Mouse (Mus musculus) large intestine, adult 2 months (tissue): ENCODE data around the gene Irf2. TPM values are rescaled to one million over a fixed set of nuclear protein-coding genes. Genes with fewer than 3 reads are reported as not detected.

Source experiments
- DNase-seq: peaks from one replicate; pipeline ENCODE4 v3.0.0-alpha.2; 2012; ENCODE audit warnings: low read depth, low spot score
- WGBS: fragments of 180-500 bp; shearing (Covaris S2); methylation state at CpG from one replicate; pipeline ENCODE4 v1.1.7; 2018; 5-methylcytosine and 5-hydroxymethylcytosine counted together
- polyA plus RNA-seq: library from polyadenylated mRNA; depleted of rRNA; stranded (reverse); fragments of >200 nt; gene quantifications from 2 replicates; pipeline ENCODE4 v1.2.3, GENCODE M21; 2012; rRNA removed

Gene Irf2
- polyA plus RNA-seq: 13.2 and 20.7 TPM in 2 replicates

DNA sequence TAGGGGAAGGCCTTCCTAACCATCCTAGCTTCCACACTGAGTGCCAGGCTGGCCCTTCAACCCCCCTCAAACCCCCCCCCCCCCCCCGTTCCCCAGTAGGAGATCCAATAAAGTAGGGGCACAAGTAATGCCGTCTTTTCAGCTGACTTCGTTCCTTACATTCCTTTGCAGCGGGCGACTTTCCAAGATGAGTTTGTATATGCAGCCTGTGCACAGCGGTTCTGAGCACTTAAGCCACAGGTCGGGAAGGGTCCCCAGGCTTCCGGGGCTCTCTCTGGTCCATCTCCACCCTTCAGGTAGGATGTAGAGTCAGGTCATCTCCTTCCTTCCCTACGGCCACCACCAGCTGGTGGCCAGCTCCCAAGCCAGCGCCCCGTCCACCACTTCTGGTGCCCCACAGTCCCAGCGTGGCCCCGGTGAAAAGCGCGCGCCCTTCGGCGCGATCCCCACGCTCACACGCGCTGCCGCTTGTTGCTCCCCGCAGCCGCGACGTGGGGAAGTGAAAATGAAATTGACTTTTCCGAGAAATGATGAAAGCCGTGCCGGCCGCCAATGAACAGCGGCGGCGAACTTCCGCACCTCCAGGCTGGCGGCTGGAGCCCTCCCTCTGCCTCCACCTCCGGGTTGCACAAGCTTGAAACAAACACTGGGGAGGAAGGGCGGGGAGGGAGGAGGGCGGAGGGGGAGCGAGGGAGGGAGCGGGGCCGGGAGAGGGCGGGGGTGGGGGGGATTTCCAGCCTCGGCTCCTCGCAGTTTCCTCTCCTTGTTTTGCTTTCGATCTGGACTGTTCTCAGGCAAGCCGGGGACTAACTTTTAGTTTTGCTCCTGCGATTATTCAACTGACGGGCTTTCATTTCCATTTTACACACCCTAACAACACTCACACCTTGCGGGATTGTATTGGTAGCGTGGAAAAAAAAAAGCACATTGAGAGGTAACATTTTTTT is at the start of gene Irf2:
Irf2 (plus strand) TSS at position 730 of the 947 bp plus-strand sequence.
- peak; percentile 90 for DNase-seq
- under 1% methylated on average over 51 of the region's 51 CpGs for WGBS

DNA sequence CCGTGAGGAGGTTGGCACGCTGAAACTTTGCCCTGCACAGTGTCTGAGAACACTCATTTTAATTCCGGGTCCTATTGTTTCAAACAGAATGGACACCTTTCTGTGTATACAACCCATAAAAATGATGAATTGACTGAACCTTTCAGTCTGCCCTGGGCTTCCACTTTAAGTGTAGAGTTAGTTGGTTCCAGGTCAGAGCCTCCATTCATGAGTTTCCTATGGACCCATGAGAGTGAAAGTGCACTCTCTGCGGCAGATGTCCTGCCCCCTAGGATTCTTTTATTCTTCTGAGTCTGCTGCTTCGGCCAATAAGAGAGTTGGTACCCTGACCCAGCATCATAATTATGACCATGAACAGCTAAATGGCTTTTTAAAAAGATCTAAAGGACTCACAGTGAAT is 49.4 kb upstream of the Irf2 start:
- 39% methylated on average over 5 of the region's 5 CpGs for WGBS

DNA sequence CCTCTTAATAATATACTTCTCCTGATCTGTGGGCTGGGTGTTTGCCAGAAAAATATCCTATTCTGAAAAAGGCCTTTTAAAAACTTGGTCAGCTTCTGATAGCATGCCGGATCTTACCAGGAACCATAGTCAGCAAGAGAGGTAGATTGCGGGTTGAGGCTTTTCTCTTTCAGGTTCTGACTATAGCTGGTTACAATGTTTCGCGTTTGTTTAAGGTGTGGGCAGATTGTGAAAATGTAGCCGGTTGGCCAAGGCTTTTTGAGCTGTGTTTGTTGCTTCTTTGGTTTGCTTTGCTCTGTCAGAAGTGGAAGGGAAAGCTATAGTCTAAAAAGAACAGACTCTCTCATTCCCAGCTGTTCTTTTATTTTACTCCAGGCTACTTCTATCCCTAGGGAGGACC is 49.0 kb upstream of the Irf2 start:
- 39% methylated on average over 5 of the region's 5 CpGs for WGBS
- no peak for DNase-seq

More for the DNA sequence above, 49.4 kb upstream of the Irf2 start:
- DNase-seq: no peak

- DNase-seq: no peak
- 40% methylated on average over 7 of the region's 7 CpGs for WGBS
Measured at GRCm38 (mm10) chr8:46691360-46691759, 48.2 kb upstream of the Irf2 start.

- WGBS: 15% methylated on average over 15 of the region's 15 CpGs
- DNase-seq: no peak
Measured at GRCm38 (mm10) chr8:46696256-46697041, 43.1 kb upstream of the Irf2 start.

DNA sequence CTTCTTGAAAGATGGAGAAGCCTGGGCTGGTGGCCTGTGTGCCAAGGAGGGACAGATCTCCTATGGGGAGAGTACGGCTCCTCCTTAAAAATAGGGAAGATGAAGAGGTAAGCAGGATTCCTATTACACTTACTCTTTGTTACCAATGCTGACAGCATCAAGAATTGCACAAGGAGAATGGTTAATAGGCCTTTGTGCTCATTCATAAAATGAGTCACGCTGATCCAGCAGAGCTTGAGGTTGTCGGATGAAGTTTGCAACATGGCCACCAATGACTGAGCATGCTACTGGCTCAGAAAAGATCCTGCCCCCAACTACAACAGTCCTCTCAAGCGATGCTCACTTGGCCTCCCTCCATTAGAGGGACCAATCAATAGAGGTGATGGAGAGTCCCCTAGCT is 42.0 kb upstream of the Irf2 start:
- 90% methylated on average over 4 of the region's 4 CpGs for WGBS
- DNase-seq: no peak

GRCm38 (mm10) chr8:46698162-46698561 is 41.4 kb upstream of the Irf2 start:
- no peak for DNase-seq
- 96% methylated on average over 5 of the region's 5 CpGs for WGBS

GRCm38 (mm10) chr8:46705145-46705544 is 34.4 kb upstream of the Irf2 start:
- DNase-seq: no peak
- 78% methylated on average over 2 of the region's 2 CpGs for WGBS

- WGBS: 80% methylated on average over 5 of the region's 5 CpGs
- no peak for DNase-seq
Measured at GRCm38 (mm10) chr8:46706730-46707129, 32.8 kb upstream of the Irf2 start.

DNA sequence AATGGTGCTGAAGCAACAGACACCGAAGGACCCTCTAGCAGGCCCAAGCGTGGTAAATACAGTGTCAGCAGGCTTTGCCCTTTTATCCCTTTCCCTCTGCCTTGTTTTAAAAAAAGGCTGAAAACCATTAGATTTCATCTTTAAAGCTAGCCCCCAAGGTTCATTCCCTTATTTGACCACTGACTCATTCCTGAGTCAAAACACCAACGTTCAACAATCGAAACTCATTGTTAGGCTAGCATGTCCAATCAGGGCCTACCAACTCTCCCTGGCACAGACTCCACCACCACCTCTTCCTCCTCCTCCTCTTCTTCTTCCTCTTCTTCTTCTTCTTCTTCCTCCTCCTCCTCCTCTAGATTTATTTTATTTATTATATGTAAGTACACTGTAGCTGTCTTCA is 30.2 kb upstream of the Irf2 start:
- 92% methylated on average over 4 of the region's 4 CpGs for WGBS

GRCm38 (mm10) chr8:46710289-46710688 is 29.2 kb upstream of the Irf2 start:
- 92% methylated on average over 8 of the region's 8 CpGs for WGBS

More for the DNA sequence above, 30.2 kb upstream of the Irf2 start:
- DNase-seq: no peak

DNA sequence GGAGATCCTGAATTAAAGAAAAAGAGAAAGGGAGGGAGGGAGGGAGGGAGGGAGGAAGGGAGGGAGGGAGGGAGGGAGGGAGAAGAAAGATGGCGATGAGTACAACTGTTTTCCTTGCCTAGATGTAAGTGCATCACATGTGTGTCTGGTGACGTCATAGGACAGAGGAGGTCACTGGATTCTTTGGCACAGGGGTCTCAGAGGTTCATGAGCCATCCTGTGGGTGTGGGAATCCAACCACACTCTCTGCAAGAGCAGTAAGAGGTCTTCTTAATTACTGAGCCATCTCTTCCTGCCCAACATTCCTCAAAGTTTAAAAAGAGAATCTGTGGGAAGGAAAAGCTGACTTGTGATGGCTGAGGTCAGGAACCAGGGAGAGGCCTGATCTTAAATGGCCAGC is 28.0 kb upstream of the Irf2 start:
- WGBS: 74% methylated on average over 2 of the region's 2 CpGs
- no peak for DNase-seq

More at GRCm38 (mm10) chr8:46710289-46710688, 29.2 kb upstream of the Irf2 start:
- DNase-seq: no peak

DNA sequence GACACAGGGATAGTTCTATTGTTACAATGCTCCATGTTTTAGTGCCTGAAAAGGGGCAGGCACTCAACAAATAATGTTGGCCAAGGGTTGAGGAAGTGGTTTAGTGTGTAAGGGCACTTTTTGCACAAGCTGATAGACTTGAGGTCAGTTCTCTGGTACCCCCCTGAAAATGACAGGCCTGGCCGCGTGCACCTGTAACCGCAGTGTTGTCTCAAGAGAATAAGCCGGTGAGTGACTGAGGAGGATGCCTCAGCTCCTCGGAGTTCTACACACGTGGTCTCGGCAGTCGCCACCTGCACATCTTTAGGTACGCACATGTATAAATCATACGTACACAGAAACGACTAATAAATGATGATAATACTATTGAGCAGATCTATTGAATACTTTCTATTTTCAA is 26.4 kb upstream of the Irf2 start:
- WGBS: 87% methylated on average over 11 of the region's 11 CpGs
- DNase-seq: no peak

GRCm38 (mm10) chr8:46713844-46714243 is 25.7 kb upstream of the Irf2 start:
- WGBS: 17% methylated on average over 6 of the region's 6 CpGs
- no peak for DNase-seq

GRCm38 (mm10) chr8:46714400-46714799 is 25.1 kb upstream of the Irf2 start:
- 61% methylated on average over 3 of the region's 3 CpGs for WGBS
- no peak for DNase-seq

- no peak for DNase-seq
- 54% methylated on average over 11 of the region's 11 CpGs for WGBS
Measured at GRCm38 (mm10) chr8:46716477-46716876, 23.1 kb upstream of the Irf2 start.

DNA sequence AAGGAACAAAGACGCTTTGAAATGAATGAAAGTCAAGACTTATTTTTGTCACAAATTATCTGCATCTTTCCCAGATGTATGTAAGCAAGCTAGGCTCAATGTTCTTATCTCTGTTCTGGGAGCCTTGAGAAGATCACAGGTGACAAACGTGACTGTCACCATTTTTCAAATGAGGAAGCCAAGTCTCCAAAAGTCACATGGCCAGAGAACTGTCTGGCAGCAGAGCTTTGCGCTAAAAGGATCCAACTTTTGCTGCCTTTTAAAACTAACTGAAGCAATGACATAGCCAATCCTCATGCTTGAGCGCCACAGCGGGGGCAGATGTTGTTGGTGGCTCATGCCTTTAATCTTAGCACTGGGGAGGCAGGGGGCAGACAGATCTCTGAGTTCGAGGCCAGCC is 22.4 kb upstream of the Irf2 start:
- no peak for DNase-seq
- WGBS: 80% methylated on average over 6 of the region's 6 CpGs

DNA sequence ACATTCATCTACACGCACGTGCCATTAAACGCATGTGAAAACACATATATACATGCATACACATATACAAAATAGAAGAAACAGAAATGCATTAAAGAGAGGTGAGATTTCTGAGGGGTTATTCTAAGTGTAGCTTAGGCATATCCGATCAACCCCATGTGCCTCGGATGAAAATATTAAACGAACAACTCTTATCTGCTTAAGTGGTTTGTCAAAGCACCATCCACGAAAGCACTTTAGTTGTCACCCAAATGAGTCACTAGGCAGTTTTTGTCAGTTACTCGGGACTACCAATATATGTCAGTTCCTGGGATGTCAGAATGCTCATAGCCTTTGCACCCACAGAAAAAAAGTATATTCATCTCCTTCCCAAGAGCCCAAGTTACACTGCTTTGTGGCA is 21.2 kb upstream of the Irf2 start:
- 89% methylated on average over 8 of the region's 8 CpGs for WGBS
- no peak for DNase-seq

DNA sequence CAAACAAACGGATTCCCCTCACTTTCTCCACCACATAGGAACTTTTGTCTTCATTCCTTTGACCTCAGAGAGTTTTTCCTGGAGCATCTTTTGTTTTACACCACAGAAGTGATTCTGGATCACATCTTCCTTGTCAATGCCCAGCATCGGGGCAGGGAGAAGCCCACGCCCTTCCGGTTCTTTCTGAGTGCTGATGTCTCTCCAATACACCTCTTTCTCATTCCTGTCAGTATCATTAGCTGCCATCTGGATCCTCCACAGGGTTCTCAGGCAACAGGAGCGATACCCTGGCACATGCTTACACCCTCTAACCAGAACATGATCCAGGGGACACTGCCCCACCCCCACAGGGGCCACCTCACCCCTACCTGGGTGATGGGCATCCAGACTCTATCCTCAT is 20.8 kb upstream of the Irf2 start:
- no peak for DNase-seq
- 86% methylated on average over 5 of the region's 5 CpGs for WGBS

- no peak for DNase-seq
- WGBS: 27% methylated on average over 4 of the region's 4 CpGs
Measured at GRCm38 (mm10) chr8:46720656-46721055, 18.9 kb upstream of the Irf2 start.
